Mouse (Mus musculus) lung, embryonic 16.5 days (tissue): Measurements from ENCODE around the gene Polr3gl. TPM values are rescaled to one million over a fixed set of nuclear protein-coding genes. Genes with fewer than 3 reads are reported as not detected.
A peak's percentile ranks its signal among the peaks of the same experiment; 100 is the strongest.

Experiments used
- ATAC-seq: fragments of 200-750 bp; cut with Nextera tagmentation; 2 replicates; pipeline ENCODE4 v1.8.0; 2017; ENCODE audit warnings: low read depth, mild to moderate bottlenecking, moderate library complexity
- H3K27ac ChIP-seq: fragments of 300-500 bp; sonication (generic); 2 replicates; pipeline ENCODE4 v1.5.1; 2014; ENCODE audit warnings: mild to moderate bottlenecking, control low read depth, low read length
- H3K27me3 ChIP-seq: fragments of 300-500 bp; sonication (generic); 2 replicates; pipeline ENCODE4 v1.6.1; 2014; ENCODE audit warnings: low read depth, low read length, mixed read lengths; ENCODE audit not compliant: control insufficient read depth, insufficient read depth
- H3K36me3 ChIP-seq: fragments of 300-500 bp; sonication (generic); 2 replicates; pipeline ENCODE4 v1.6.1; 2014; ENCODE audit warnings: low read length; ENCODE audit not compliant: control insufficient read depth, insufficient read depth
- H3K4me1 ChIP-seq: fragments of 300-500 bp; sonication (generic); replicated peaks from 2 replicates; pipeline ENCODE4 v1.6.1; 2014; ENCODE audit warnings: low read length, mixed read lengths; ENCODE audit not compliant: control insufficient read depth, insufficient read depth
- H3K4me2 ChIP-seq: fragments of 300-500 bp; sonication (generic); 2 replicates; pipeline ENCODE4 v1.6.1; 2014; ENCODE audit warnings: low read depth, low read length, control low read depth
- H3K4me3 ChIP-seq: fragments of 300-500 bp; sonication (generic); 2 replicates; pipeline ENCODE4 v1.5.1; 2014; ENCODE audit warnings: mild to moderate bottlenecking, low read length, control low read depth
- H3K9ac ChIP-seq: fragments of 300-500 bp; sonication (generic); 2 replicates; pipeline ENCODE4 v1.6.1; 2014; ENCODE audit warnings: low read length, control low read depth
- H3K9me3 ChIP-seq: fragments of 300-500 bp; sonication (generic); 2 replicates; pipeline ENCODE4 v1.6.1; 2016; ENCODE audit warnings: low read length; ENCODE audit not compliant: control insufficient read depth
- WGBS: fragments of 180-500 bp; shearing (Covaris S2); extraction: QIAGEN DNeasy Blood & Tissue Kit; methylation state at CpG from one replicate; pipeline ENCODE4 v1.1.7; 2014; 5-methylcytosine and 5-hydroxymethylcytosine counted together
- polyA plus RNA-seq: library from polyadenylated mRNA; unstranded; fragments of >200 nt; fragmentation: Nextera tagmentation; extraction: Ambion mirVana; gene quantifications from 2 replicates; pipeline ENCODE4 v1.2.1, GENCODE M21; 2015

Polr3gl gene
- polyA plus RNA-seq, 1 experiment from 2014 or later, result 35.9 TPM

GRCm38 (mm10) chr3:96590657-96591056 lies 3.3 kb downstream of the Polr3gl start:
- Histone ChIP-seq H3K9me3 (no peaks in the 10 kb centered on the region), H3K36me3 (no peaks in the 10 kb centered on the region), H3K27me3 (peaks cover 8% of the 10 kb centered on the region; the same call in 1 of the 2 replicates), H3K4me2 (no peak overlapping the region), H3K4me1 (0 out of 2 replicates have a peak, but pooled peaks cover 2% of the 10 kb centered on the region), H3K4me3 (no peak overlapping the region), H3K9ac (no peak overlapping the region), H3K27ac (no peak overlapping the region)
- WGBS, result 80% methylated on average over 4 of the region's 4 CpGs
- ATAC-seq, result no peak

GRCm38 (mm10) chr3:96583386-96583785 lies 10.6 kb downstream of the Polr3gl start:
- H3K9me3 ChIP-seq, result no peaks in the 10 kb centered on the region
- H3K9ac ChIP-seq, result no peak overlapping the region
- H3K4me1 ChIP-seq, result peaks cover 4% of the 10 kb centered on the region; the same call in 1 of the 2 replicates
- no peaks in the 10 kb centered on the region for H3K27me3 ChIP-seq
- no peak overlapping the region for H3K4me3 ChIP-seq
- H3K27ac ChIP-seq, result no peak overlapping the region
- no peak for ATAC-seq
- H3K36me3 ChIP-seq, result no peaks in the 10 kb centered on the region
- H3K4me2 ChIP-seq, result no peak overlapping the region
- WGBS, result 81% methylated on average over 5 of the region's 5 CpGs

- Histone ChIP-seq H3K27me3 (no peaks in the 10 kb centered on the region), H3K27ac (no peak overlapping the region), H3K9me3 (no peaks in the 10 kb centered on the region), H3K9ac (no peak overlapping the region), H3K4me3 (no peak overlapping the region), H3K4me1 (peaks cover 12% of the 10 kb centered on the region), H3K4me2 (no peak overlapping the region), H3K36me3 (no peaks in the 10 kb centered on the region)
- no peak for ATAC-seq
- 71% methylated on average over 16 of the region's 16 CpGs for WGBS
Measured at GRCm38 (mm10) chr3:96581771-96582515, 12.0 kb downstream of the Polr3gl start.

- H3K9me3 ChIP-seq, result no peaks in the 10 kb centered on the region
- WGBS, result 56% methylated on average over 6 of the region's 6 CpGs
- H3K4me1 ChIP-seq, result peaks cover 20% of the 10 kb centered on the region
- H3K27ac ChIP-seq, result no peak overlapping the region
- ATAC-seq, result no peak
- no peak overlapping the region for H3K4me2 ChIP-seq
- H3K9ac ChIP-seq, result no peak overlapping the region
- H3K4me3 ChIP-seq, result no peak overlapping the region
- H3K27me3 ChIP-seq, result no peaks in the 10 kb centered on the region
- H3K36me3 ChIP-seq, result no peaks in the 10 kb centered on the region
Measured at GRCm38 (mm10) chr3:96581141-96581540, 12.8 kb downstream of the Polr3gl start.

- 11% methylated on average over 16 of the region's 16 CpGs for WGBS
- H3K9me3 ChIP-seq, result no peaks in the 10 kb centered on the region
- peak overlapping the region; percentile 66 for H3K9ac ChIP-seq
- peak; percentile 43 for ATAC-seq
- H3K36me3 ChIP-seq, result no peaks in the 10 kb centered on the region
- H3K4me3 ChIP-seq, result no peak overlapping the region
- 0 out of 2 replicates have a peak overlapping the region, but pooled peaks have one; percentile 2 for H3K27ac ChIP-seq
- H3K4me2 ChIP-seq, result peak overlapping the region; percentile 47
- no peaks in the 10 kb centered on the region for H3K27me3 ChIP-seq
- H3K4me1 ChIP-seq, result peaks cover 22% of the 10 kb centered on the region
Measured at GRCm38 (mm10) chr3:96579885-96580454, 14.0 kb downstream of the Polr3gl start.

- Histone ChIP-seq H3K4me2 (no peak overlapping the region), H3K4me3 (no peak overlapping the region)
- WGBS, result 71% methylated on average over 4 of the region's 4 CpGs
Measured at GRCm38 (mm10) chr3:96579239-96579750, 14.7 kb downstream of the Polr3gl start.

GRCm38 (mm10) chr3:96578561-96579238 lies 15.3 kb downstream of the Polr3gl start:
- ATAC-seq, result no peak
- Histone ChIP-seq H3K4me1 (peaks cover 22% of the 10 kb centered on the region), H3K4me3 (no peak overlapping the region), H3K27ac (no peak overlapping the region), H3K36me3 (no peaks in the 10 kb centered on the region), H3K27me3 (no peaks in the 10 kb centered on the region), H3K4me2 (no peak overlapping the region), H3K9me3 (no peaks in the 10 kb centered on the region), H3K9ac (peak overlapping the region; percentile 5; the same call in 1 of the 2 replicates)
- WGBS, result 76% methylated on average over 12 of the region's 12 CpGs

More at GRCm38 (mm10) chr3:96579239-96579750, 14.7 kb downstream of the Polr3gl start:
- Histone ChIP-seq H3K27me3 (no peaks in the 10 kb centered on the region), H3K36me3 (no peaks in the 10 kb centered on the region), H3K27ac (0 out of 2 replicates have a peak overlapping the region, but pooled peaks have one; percentile 2), H3K9me3 (no peaks in the 10 kb centered on the region), H3K9ac (peak overlapping the region; percentile 5; the same call in 1 of the 2 replicates), H3K4me1 (peaks cover 22% of the 10 kb centered on the region)
- no peak for ATAC-seq

- ATAC-seq, result no peak
- Histone ChIP-seq H3K4me2 (peak overlapping the region; percentile 53), H3K9ac (peak overlapping the region; percentile 55), H3K36me3 (no peaks in the 10 kb centered on the region), H3K27me3 (no peaks in the 10 kb centered on the region), H3K9me3 (no peaks in the 10 kb centered on the region), H3K27ac (peak overlapping the region; percentile 97), H3K4me3 (no peak overlapping the region), H3K4me1 (peaks cover 22% of the 10 kb centered on the region)
- WGBS, result 74% methylated on average over 4 of the region's 4 CpGs
Measured at GRCm38 (mm10) chr3:96577566-96577965, 16.4 kb downstream of the Polr3gl start.
